Mouse (Mus musculus) brain, embryonic 14.5 days (tissue): ENCODE data around the gene Tmem202.

Experiments
- CTCF ChIP-seq: fragments of 200-500 bp; IDR thresholded peaks from 2 replicates; pipeline ENCODE4 v1.5.1; 2012; ENCODE audit warnings: inconsistent platforms, mild to moderate bottlenecking, moderate library complexity, borderline replicate concordance; ENCODE audit not compliant: insufficient read depth, insufficient read length; ENCODE audit errors: extremely low read depth
- POLR2A ChIP-seq: fragments of 200-500 bp; IDR thresholded peaks from 2 replicates; pipeline ENCODE4 v1.6.1; 2012; ENCODE audit warnings: mild to moderate bottlenecking, inconsistent platforms, borderline replicate concordance; ENCODE audit not compliant: poor library complexity, insufficient read depth, insufficient read length, severe bottlenecking; ENCODE audit errors: extremely low read depth

- TF ChIP-seq POLR2A (no peak), CTCF (no peak)
Measured at GRCm38 (mm10) chr9:59526727-59527126, 12.9 kb downstream of the Tmem202 start.
